Mouse (Mus musculus) Patski (cell line): ENCODE data around the gene Mettl6. TPM values are rescaled to one million over a fixed set of nuclear protein-coding genes. Genes with fewer than 3 reads are reported as not detected.
A peak's percentile ranks its signal among the peaks of the same experiment; 100 is the strongest.
"Not testable (repeated sequence)": the region's sequence is repeated elsewhere in the genome, so short reads cannot be mapped to it uniquely, and the experiment has no call there.

Experiments used
- ATAC-seq: fragments of 100-300 bp; one replicate; pipeline ENCODE4 v1.8.0; 2021
- CTCF ChIA-PET: fragments of 350-600 bp; sonication (Branson Sonifier 250); formaldehyde crosslinking; loops from one replicate; lab custom pipeline; 2022; ENCODE audit warnings: inconsistent platforms; lab: Charles Lee
- POLR2A ChIA-PET: fragments of 350-600 bp; sonication (Branson Sonifier 250); formaldehyde crosslinking; loops from one replicate; lab custom pipeline; 2022; ENCODE audit warnings: antibody characterized with exemption, inconsistent platforms; lab: Charles Lee
- DNase-seq: peaks from one replicate; pipeline ENCODE4 v3.0.0-alpha.2; 2011; ENCODE audit warnings: low read depth, low spot score
- H3K27me3 ChIP-seq: fragments of 371-371 bp; one replicate; pipeline ENCODE4 v1.5.1; 2021
- CTCF ChIP-seq: fragments of 100-300 bp; IDR thresholded peaks from one replicate; pipeline ENCODE4 v1.5.1; 2021
- in situ Hi-C: fragments of 300-500 bp; cut with MboI; formaldehyde crosslinking; loops from 3 replicates; pipeline ENCODE4 v1.11.1; 2018; ENCODE audit warnings: low pct_unique_long_range_greater_than_20kb, mixed read lengths
- polyA plus RNA-seq: library from polyadenylated mRNA; unstranded; gene quantifications from one replicate; pipeline ENCODE4 v1.2.3, GENCODE M21; 2021

The Mettl6 gene
- polyA plus RNA-seq, 1 experiment from 2014 or later: 28.8 TPM

DNA sequence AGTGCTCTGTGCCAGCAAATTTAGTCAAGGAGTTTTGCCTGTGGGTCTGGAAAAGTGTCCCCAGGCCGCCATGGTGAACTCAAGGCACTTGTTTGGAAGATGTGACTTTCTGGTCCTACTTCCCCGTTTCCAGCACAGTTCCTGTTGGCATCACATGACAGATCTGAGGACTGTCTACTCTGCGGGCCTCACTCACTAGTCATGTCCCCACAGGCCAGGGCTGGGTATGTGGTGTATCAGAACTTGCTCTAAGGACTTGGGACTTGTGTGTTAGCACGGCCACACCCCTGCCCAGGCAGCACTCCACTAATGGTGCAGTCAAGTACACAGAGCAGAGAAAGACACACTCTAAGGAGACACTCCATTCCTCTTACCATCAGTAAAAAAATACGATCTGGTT is 12.4 kb downstream of the Mettl6 start:
- POLR2A ChIA-PET: no interaction called here
- ATAC-seq (no peak), DNase-seq (no peak)
- TF ChIP-seq CTCF: no peak
- CTCF ChIA-PET: interaction anchor here (0.6 kb wide), 1 partner anchor 10 kb away, joined by 3 read pairs; no protein-coding TSS in a partner anchor
- no peaks in the 10 kb centered on the region for H3K27me3 ChIP-seq
- in situ Hi-C loops: no loop called here

DNA sequence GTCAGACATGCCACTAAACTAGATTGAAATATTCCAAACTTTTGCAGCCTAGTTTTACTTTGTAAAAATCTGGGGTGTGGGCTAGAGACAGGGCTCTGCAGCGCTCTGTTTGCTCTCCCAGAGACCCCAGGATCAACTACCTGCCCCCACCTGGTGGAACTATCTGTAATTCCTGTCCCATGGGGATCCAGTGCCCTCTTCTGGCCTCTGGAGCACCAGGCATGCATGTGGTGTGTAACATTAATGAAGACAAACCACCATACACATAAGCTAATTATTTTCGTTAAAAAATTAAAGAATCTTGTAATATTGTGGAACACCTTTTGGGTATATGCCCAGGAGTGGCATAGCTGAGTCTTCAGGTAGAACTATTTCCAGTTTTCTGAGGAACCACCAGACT is 21.5 kb downstream of the Mettl6 start:
- no peak for ATAC-seq
- peak; percentile 50 for TF ChIP-seq CTCF
- ChIA-PET CTCF (interaction anchor here (0.6 to 1.9 kb wide), 10 partner anchors 9 to 199 kb away, joined by 3 to 14 read pairs (median 4); no protein-coding TSS in a partner anchor), POLR2A (interaction anchor here (0.8 kb wide), 1 partner anchor 37 kb away, joined by 3 read pairs; no protein-coding TSS in a partner anchor)
- in situ Hi-C loops: no loop called here
- H3K27me3 ChIP-seq: no peaks in the 10 kb centered on the region
- no peak for DNase-seq

DNA sequence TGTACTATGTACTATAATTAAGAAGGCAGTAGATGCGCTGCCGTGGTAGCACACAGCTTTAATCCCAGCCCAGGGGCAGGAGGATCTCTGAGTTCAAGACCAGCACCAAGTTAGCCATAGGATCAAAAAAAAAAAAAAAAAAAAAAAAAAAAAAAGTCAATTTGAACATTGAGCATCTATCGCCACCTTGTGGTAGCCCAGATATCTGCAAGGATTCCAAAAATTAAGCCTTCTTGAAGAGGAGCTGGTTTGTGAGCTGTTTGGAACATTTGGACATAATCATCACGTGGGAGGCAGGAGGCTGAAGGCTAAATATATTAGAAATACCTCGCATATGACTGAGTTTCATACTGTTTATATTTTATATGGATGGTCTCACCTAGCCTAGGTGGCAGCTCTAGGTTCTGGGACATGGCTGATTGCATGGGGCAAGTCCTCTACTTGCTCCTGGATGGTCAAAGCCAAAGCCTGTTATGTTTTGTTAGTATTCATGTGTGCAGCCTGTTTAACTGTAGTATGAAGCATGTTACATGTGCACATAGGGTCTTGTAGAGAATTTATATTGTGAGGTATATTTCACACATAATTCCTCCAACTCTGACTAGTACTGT is 22.3 kb downstream of the Mettl6 start:
- ChIA-PET CTCF (interaction anchor here (0.6 to 2.1 kb wide), 23 partner anchors 9 to 305 kb away, joined by 3 to 15 read pairs (median 4); partner anchors contain the start of gene Sh3bp5), POLR2A (interaction anchor here (0.6 to 0.9 kb wide), 3 partner anchors 36 to 108 kb away, joined by 3 to 6 read pairs (median 4); no protein-coding TSS in a partner anchor)
- peak; percentile 65 for TF ChIP-seq CTCF
- no peak for ATAC-seq
- no peaks in the 10 kb centered on the region for H3K27me3 ChIP-seq
- no peak for DNase-seq
- in situ Hi-C loops: no loop called here

DNA sequence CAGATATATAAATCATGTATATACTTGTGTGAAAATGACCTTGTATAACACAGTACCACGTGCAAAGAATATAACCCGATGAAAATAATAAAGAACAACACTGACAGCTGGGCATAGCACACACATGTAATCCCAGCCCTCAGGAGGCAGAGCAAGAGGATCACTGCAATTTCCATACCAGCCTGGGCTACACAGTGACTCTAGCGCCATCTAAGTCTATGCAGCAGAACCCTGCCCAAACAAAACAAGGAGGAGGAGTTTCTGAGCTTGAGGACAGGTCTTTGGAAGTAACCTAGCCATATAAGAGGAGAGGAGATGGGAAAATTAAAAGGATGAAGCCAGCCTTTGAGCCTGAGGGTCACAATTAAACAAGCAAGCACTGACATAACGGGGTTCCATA is 25.1 kb downstream of the Mettl6 start:
- in situ Hi-C loops: loop anchor here (5.0 kb wide), 1 partner anchor 197 kb away; no protein-coding TSS in a partner anchor

DNA sequence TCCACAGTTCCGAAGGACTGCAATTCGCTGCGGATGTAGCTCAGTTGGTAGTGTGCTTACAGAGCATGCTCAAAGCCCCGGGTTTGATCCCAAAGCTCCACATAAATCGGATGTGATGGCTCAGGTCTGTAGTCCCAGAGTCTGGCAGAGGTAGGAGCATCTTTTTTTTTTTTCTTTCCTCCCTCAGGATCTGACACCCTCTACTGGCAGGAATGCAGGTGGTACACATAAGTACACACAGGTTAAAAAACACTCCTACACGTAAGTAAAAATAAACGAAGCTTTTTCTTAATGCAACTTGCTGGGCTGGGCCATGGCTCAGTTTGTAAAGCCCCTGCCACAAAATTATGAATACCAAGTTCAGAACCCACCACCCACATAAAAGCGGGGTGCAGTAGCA is 30.7 kb downstream of the Mettl6 start:
- peak; percentile 55 for TF ChIP-seq CTCF
- ATAC-seq (no peak), DNase-seq (no peak)
- ChIA-PET POLR2A (interaction anchor here (0.7 kb wide), 1 partner anchor 30 kb away, joined by 4 read pairs; no protein-coding TSS in a partner anchor), CTCF (interaction anchor here (0.8 to 2.6 kb wide), 7 partner anchors 8 to 101 kb away, joined by 3 to 17 read pairs (median 4); no protein-coding TSS in a partner anchor)
- in situ Hi-C loops: loop anchor here (5.0 kb wide), 1 partner anchor 77 kb away; no protein-coding TSS in a partner anchor
- H3K27me3 ChIP-seq: no peaks in the 10 kb centered on the region

More for the DNA sequence above, 25.1 kb downstream of the Mettl6 start:
- peak; percentile 47 for TF ChIP-seq CTCF
- H3K27me3 ChIP-seq: no peaks in the 10 kb centered on the region
- ATAC-seq: no peak
- ChIA-PET POLR2A (no interaction called here), CTCF (interaction anchor here (1.3 to 2.6 kb wide), 3 partner anchors 84 to 106 kb away, joined by 3 to 9 read pairs (median 4); no protein-coding TSS in a partner anchor)
- no peak for DNase-seq

DNA sequence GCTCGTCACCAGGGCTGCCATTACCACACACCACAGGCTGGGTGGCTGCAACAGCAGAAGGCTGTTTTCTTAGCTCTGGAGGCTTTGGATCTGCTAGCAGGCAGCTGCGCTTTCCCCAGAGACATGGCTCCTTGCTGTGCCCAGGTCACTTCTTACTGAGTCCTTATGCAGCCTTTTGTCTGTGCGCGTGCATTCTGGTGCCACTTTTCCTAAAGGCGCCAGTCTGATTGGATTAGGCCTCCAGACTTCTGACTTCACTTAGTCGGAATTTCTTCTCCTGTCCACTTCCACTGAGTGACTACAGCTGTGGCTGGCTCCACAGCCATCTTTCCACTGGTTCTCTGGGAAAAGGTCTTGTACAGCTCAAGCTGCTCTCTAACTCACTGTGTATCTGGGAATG is 32.0 kb downstream of the Mettl6 start:
- ATAC-seq (no peak), DNase-seq (no peak)

DNA sequence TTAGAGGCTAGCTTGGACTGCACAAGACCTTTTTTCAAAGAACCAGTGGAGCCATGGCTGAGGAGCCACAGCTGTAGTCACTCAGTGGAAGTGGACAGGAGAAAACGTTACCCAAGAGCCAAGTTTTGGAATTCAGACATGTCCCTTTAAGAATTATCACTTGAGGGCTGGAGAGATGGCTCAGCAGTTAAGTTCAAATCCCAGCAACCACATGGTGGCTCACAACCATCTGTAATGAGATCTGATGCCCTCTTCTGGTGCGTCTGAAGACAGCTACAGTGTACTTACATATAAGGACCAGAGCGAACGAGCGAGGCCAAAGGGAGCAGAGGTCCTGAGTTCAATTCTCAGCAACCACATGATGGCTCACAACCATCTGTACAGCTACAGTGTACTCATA is 32.6 kb downstream of the Mettl6 start:
- peak; percentile 42 for TF ChIP-seq CTCF
- DNase-seq, ATAC-seq, H3K27me3 ChIP-seq: not testable (repeated sequence)
- ChIA-PET POLR2A (interaction anchor here (1.1 kb wide), 1 partner anchor 86 kb away, joined by 3 read pairs; no protein-coding TSS in a partner anchor), CTCF (interaction anchor here (2.6 kb wide), 1 partner anchor 78 kb away, joined by 17 read pairs; no protein-coding TSS in a partner anchor)
- in situ Hi-C loops: loop anchor here (5.0 kb wide), 1 partner anchor 75 kb away; no protein-coding TSS in a partner anchor

More for the DNA sequence above, 32.0 kb downstream of the Mettl6 start:
- no peaks in the 10 kb centered on the region for H3K27me3 ChIP-seq
- ChIA-PET CTCF (interaction anchor here (0.6 to 2.6 kb wide), 4 partner anchors 10 to 98 kb away, joined by 3 to 17 read pairs (median 4); no protein-coding TSS in a partner anchor), POLR2A (interaction anchor here (1.1 kb wide), 1 partner anchor 86 kb away, joined by 3 read pairs; no protein-coding TSS in a partner anchor)
- no peak for TF ChIP-seq CTCF
- in situ Hi-C loops: loop anchor here (5.0 kb wide), 1 partner anchor 76 kb away; no protein-coding TSS in a partner anchor

DNA sequence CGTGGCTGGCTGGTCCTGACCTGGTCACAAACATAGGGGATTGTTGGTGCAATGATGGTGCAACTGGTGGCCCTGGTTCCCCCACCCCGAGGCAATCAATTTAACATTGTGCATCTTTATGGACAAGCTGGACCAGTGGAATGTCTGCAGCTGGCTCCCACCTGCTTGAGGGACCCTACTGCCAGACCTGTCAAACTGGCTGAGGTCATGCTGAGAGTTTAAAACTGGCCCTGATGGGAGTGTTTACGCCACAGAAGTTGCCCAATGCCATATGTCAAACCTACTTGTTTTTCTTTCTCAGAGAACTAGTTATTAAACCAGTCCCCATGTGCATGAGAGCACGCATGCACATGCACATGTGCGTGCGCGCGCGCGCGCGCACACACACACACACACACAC is 36.8 kb downstream of the Mettl6 start:
- no peak for ATAC-seq
- DNase-seq: no peak
- CTCF ChIA-PET: interaction anchor here (1.1 kb wide), 1 partner anchor 9 kb away, joined by 3 read pairs; no protein-coding TSS in a partner anchor
- in situ Hi-C loops: no loop called here
- H3K27me3 ChIP-seq: no peaks in the 10 kb centered on the region
- POLR2A ChIA-PET: no interaction called here
- TF ChIP-seq CTCF: no peak

DNA sequence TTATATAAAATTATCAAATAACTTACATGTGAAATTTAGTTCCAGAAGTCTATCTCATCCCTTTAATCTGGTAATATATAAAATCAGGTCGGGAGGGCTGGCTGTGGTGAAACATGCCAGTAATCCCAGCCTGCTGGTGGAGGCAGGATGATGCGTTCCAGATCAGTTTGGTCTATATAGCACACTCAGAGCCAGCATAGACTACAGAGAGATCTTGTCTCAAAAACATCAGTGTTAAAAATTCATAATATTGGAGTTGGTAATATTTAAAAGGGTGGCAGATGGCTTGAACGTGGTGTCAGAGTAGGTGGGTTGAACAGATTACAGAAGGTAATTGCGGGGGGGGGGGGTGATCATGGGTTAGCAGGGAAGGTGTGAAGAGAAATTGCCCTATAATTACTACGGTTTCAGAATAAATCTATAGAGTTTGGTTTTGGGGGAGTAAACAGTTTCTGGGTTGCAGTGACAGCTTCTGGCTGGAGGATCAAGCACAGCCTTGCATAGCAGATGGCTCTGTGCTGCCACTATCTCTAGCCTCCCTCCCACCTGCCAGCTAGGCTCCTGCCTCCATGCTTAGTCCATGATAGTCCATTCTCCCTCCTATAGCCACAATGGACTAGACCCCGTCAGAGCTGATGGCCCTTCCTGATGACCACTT is 38.6 kb downstream of the Mettl6 start:
- no peaks in the 10 kb centered on the region for H3K27me3 ChIP-seq
- no peak for TF ChIP-seq CTCF
- DNase-seq (no peak), ATAC-seq (no peak)
- in situ Hi-C loops: no loop called here
- ChIA-PET CTCF (no interaction called here), POLR2A (no interaction called here)

DNA sequence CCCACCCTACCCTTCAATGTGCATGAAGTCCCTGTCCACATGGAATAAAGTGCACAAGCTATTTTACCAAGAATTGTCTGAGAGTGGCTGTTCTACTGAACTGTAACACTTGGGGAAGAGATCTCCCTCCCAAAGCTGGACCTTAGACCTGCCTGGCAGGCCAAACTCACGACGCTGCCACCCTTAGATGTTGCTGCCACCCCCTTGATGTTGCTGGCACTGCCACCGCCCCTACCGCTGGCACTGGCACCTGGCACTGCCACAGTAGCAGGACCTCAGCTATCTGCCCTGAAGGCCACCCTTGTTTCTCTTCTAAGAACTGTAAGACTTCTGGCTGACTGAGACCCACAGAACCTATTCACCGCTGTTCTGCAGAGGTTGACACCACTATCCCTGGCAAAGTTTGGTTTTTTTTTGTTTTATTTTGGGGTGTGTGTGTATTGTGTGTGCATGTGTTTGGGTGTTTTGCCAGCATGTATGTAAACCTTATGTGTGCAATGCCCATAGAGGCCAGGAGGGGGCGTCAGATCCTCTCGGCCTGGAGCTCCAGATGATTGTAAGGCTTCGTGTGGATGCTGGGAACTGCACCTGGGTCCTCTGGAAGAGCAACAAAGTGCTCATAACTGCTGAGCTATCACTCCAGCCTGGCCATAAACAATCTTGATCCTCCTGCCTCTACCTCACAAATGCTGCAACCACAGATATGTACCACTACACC is 39.8 kb downstream of the Mettl6 start:
- ChIA-PET POLR2A (no interaction called here), CTCF (interaction anchor here (1.0 kb wide), 1 partner anchor 9 kb away, joined by 3 read pairs; no protein-coding TSS in a partner anchor)
- ATAC-seq: no peak
- no peaks in the 10 kb centered on the region for H3K27me3 ChIP-seq
- in situ Hi-C loops: no loop called here
- TF ChIP-seq CTCF: peak; percentile 33
- no peak for DNase-seq

DNA sequence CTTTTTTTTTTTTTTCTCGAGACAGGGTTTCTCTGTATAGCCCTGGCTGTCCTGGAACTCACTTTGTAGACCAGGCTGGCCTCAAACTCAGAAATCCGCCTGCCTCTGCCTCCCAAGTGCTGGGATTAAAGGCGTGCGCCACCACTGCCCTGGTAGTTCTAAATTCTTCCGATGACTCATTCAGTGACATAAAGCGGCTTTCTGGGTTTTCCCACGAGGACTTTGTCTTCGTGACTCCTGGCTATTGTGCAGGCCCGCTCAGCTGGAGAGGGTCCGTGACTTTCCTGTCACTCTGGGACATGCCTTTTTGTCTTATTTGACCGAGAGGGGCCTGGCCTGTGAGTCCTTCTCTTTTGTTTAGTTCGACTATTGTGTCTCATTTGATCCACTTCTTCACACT is 40.9 kb downstream of the Mettl6 start:
- in situ Hi-C loops, DNase-seq, POLR2A ChIA-PET, CTCF ChIA-PET, ATAC-seq, H3K27me3 ChIP-seq: not testable (repeated sequence)
